ENCODE assay signal across 8 mouse cellular contexts in genomic region chr11:50430277-50431133, GRCm38 (mm10). TPM values are rescaled to one million over a fixed set of nuclear protein-coding genes. Genes with fewer than 3 reads are reported as not detected.
DNase-seq lines count a peak whose midpoint lies in the region; ATAC-seq and TF ChIP-seq lines count a peak whose summit lies in the region.

Gene Rufy1 (minus strand): TSS chr11:50431125.

- no peaks in the 10 kb centered on the region for H3K9me3 ChIP-seq in embryonic facial prominence, embryonic 10.5 days
- H3K9me3 ChIP-seq in intestine, postnatal 0 days (ENCODE audit: control insufficient read depth) = no peaks in the 10 kb centered on the region
- no peaks in the 10 kb centered on the region for H3K9me3 ChIP-seq in midbrain, embryonic 11.5 days (ENCODE audit: control insufficient read depth, low read length)

- H3K27me3 ChIP-seq in embryonic facial prominence, embryonic 10.5 days (replicated peaks; ENCODE audit: low read depth, poor library complexity, severe bottlenecking) = 0 out of 2 replicates have a peak, but pooled peaks cover 5% of the 10 kb centered on the region
- no peaks in the 10 kb centered on the region for H3K27me3 ChIP-seq in intestine, postnatal 0 days (replicated peaks; ENCODE audit: control insufficient read depth, insufficient read depth, low read length)
- no peaks in the 10 kb centered on the region for H3K27me3 ChIP-seq in midbrain, embryonic 11.5 days (ENCODE audit: control insufficient read depth, insufficient read depth, low read length)

- peak within 1 kb of the TSS; percentile 99 for H3K9ac ChIP-seq in intestine, postnatal 0 days (ENCODE audit: low read depth, low read length)
- peak within 1 kb of the TSS; percentile 78 for H3K9ac ChIP-seq in midbrain, embryonic 11.5 days (ENCODE audit: low read length)

- H3K4me2 ChIP-seq in intestine, postnatal 0 days (replicated peaks; ENCODE audit: low read depth) = peak within 1 kb of the TSS; percentile 80
- peak within 1 kb of the TSS; percentile 67 for H3K4me2 ChIP-seq in midbrain, embryonic 11.5 days

- WGBS in embryonic facial prominence, embryonic 10.5 days = under 1% methylated on average over 90 of the region's 90 CpGs
- 1% methylated on average over 89 of the region's 90 CpGs for WGBS in intestine, postnatal 0 days
- under 1% methylated on average over 87 of the region's 90 CpGs for WGBS in midbrain, embryonic 11.5 days

- peak; percentile 89 for DNase-seq in adrenal gland, postnatal 10 days
- peak; percentile 89 for DNase-seq in embryonic facial prominence, embryonic 10.5 days (ENCODE audit: low spot score)
- peak; percentile 84 for DNase-seq in left cerebral cortex, postnatal 4 days
- peak; percentile 98 for DNase-seq in midbrain, embryonic 11.5 days (ENCODE audit: low spot score, missing footprints)
- peak; percentile 80 for DNase-seq in right cerebral cortex, postnatal 4 days
- peak; percentile 89 for DNase-seq in yolk sac, embryonic 10.5 days (ENCODE audit: low spot score)

- peak within 1 kb of the TSS; percentile 98 for H3K27ac ChIP-seq in embryonic facial prominence, embryonic 10.5 days (replicated peaks)
- peak within 1 kb of the TSS; percentile 96 for H3K27ac ChIP-seq in intestine, postnatal 0 days (ENCODE audit: low read depth, low read length)
- peak within 1 kb of the TSS; percentile 68 for H3K27ac ChIP-seq in midbrain, embryonic 11.5 days (ENCODE audit: low read depth, low read length)

- peak; percentile 59 for ATAC-seq in granulocyte monocyte progenitor cell, adult 5-6 weeks (replicated peaks; ENCODE audit: poor library complexity, severe bottlenecking)
- peak; percentile 84 for ATAC-seq in intestine, postnatal 0 days
- peak; percentile 87 for ATAC-seq in midbrain, embryonic 11.5 days (ENCODE audit: low FRiP score)

- H3K36me3 ChIP-seq in embryonic facial prominence, embryonic 10.5 days (replicated peaks) = no peaks in the 10 kb centered on the region
- no peaks in the 10 kb centered on the region for H3K36me3 ChIP-seq in intestine, postnatal 0 days (ENCODE audit: control insufficient read depth, insufficient read depth)
- no peaks in the 10 kb centered on the region for H3K36me3 ChIP-seq in midbrain, embryonic 11.5 days (ENCODE audit: control insufficient read depth, insufficient read depth, low read length)

- H3K4me3 ChIP-seq in embryonic facial prominence, embryonic 10.5 days = peak within 1 kb of the TSS; percentile 81
- peak within 1 kb of the TSS; percentile 93 for H3K4me3 ChIP-seq in intestine, postnatal 0 days (ENCODE audit: low read depth, low read length)
- H3K4me3 ChIP-seq in midbrain, embryonic 11.5 days (ENCODE audit: low read depth, low read length) = peak within 1 kb of the TSS; percentile 49

- TF ChIP-seq CTCF in intestine, postnatal 0 days (IDR thresholded peaks at IDR 0.05; ENCODE audit: low read depth) = no peak

- H3K4me1 ChIP-seq in embryonic facial prominence, embryonic 10.5 days = peaks cover 15% of the 10 kb centered on the region
- H3K4me1 ChIP-seq in intestine, postnatal 0 days (replicated peaks; ENCODE audit: control insufficient read depth, insufficient read depth, low read length) = no peaks in the 10 kb centered on the region; the same call in 1 of the 2 replicates
- H3K4me1 ChIP-seq in midbrain, embryonic 11.5 days (ENCODE audit: control insufficient read depth, insufficient read depth, low read length) = peaks cover 7% of the 10 kb centered on the region; the same call in 1 of the 2 replicates

- intact Hi-C loops in left cerebral cortex, postnatal 4 days (cut with DNase I) = no loop called here

RNA-seq across cellular contexts. Expression of gene Rufy1, which starts in this region (rescaled TPM):
- 10 to 100 TPM; 24.0 to 25.3 TPM for total RNA-seq in adrenal gland, postnatal 10 days (2021)
- 21.8 and 27.0 TPM in 2 replicates for polyA plus RNA-seq in embryonic facial prominence, embryonic 10.5 days (2016; fragmentation: Nextera tagmentation; extraction: Ambion mirVana)
- 42.1 and 52.7 TPM in 2 replicates for total RNA-seq in granulocyte monocyte progenitor cell, adult 5-6 weeks (2014; fragmentation: Nextera tagmentation)
- 34.6 and 48.3 TPM in 2 replicates for total RNA-seq in granulocyte monocyte progenitor cell, adult 5-6 weeks (2017)
- 19.1 and 21.1 TPM in 2 replicates for polyA plus RNA-seq in intestine, postnatal 0 days (2015; fragmentation: Nextera tagmentation; extraction: Ambion mirVana)
- 10 to 100 TPM; 21.3 to 22.5 TPM for total RNA-seq in left cerebral cortex, postnatal 4 days (2021)
- polyA plus RNA-seq in midbrain, embryonic 11.5 days (2014; fragmentation: Nextera tagmentation; extraction: Ambion mirVana) = 24.7 and 27.3 TPM in 2 replicates

Comparison
In these comparisons a context has a peak if more than half of its experiments do, and no peak if none do; other contexts are left out.
1. Peak in every context shown above with its lines: DNase-seq, ATAC-seq, H3K4me3 ChIP-seq and H3K27ac ChIP-seq.